Mouse (Mus musculus) heart, embryonic 11.5 days (tissue): Measurements from ENCODE around the gene Cd7. TPM values are rescaled to one million over a fixed set of nuclear protein-coding genes. Genes with fewer than 3 reads are reported as not detected.
"Not testable (repeated sequence)": the region's sequence is repeated elsewhere in the genome, so short reads cannot be mapped to it uniquely, and the experiment has no call there.

ENCODE experiments used
- ATAC-seq: fragments of 200-750 bp; cut with Nextera tagmentation; replicated peaks from 2 replicates; pipeline ENCODE4 v1.8.0; 2017; ENCODE audit warnings: moderate library complexity; ENCODE audit not compliant: insufficient number of reproducible peaks, low FRiP score, low TSS enrichment
- H3K27ac ChIP-seq: fragments of 300-500 bp; sonication (generic); 2 replicates; pipeline ENCODE4 v1.5.1; 2014; ENCODE audit warnings: mild to moderate bottlenecking, low read depth, low read length
- H3K27me3 ChIP-seq: fragments of 300-500 bp; sonication (generic); 2 replicates; pipeline ENCODE4 v1.6.1; 2014; ENCODE audit warnings: mild to moderate bottlenecking, low read length, mixed read lengths; ENCODE audit not compliant: control insufficient read depth, insufficient read depth
- H3K36me3 ChIP-seq: fragments of 300-500 bp; sonication (generic); 2 replicates; pipeline ENCODE4 v1.6.1; 2014; ENCODE audit warnings: mild to moderate bottlenecking, low read length, moderate library complexity, mixed read lengths; ENCODE audit not compliant: control insufficient read depth, insufficient read depth
- H3K4me1 ChIP-seq: fragments of 300-500 bp; sonication (generic); 2 replicates; pipeline ENCODE4 v1.6.1; 2014; ENCODE audit warnings: low read length; ENCODE audit not compliant: control insufficient read depth, insufficient read depth
- H3K4me2 ChIP-seq: fragments of 300-500 bp; sonication (generic); 2 replicates; pipeline ENCODE4 v1.6.1; 2014; ENCODE audit warnings: mild to moderate bottlenecking, moderate library complexity
- H3K4me3 ChIP-seq: fragments of 300-500 bp; sonication (generic); 2 replicates; pipeline ENCODE4 v1.5.1; 2014; ENCODE audit warnings: low read depth, low read length
- H3K9ac ChIP-seq: fragments of 300-500 bp; sonication (generic); 2 replicates; pipeline ENCODE4 v1.6.1; 2014; ENCODE audit warnings: mild to moderate bottlenecking, low read depth, low read length, moderate library complexity
- H3K9me3 ChIP-seq: fragments of 300-500 bp; sonication (generic); replicated peaks from 2 replicates; pipeline ENCODE4 v1.6.1; 2016; ENCODE audit warnings: low read length; ENCODE audit not compliant: control insufficient read depth
- WGBS: fragments of 180-500 bp; shearing (Covaris S2); extraction: QIAGEN DNeasy Blood & Tissue Kit; methylation state at CpG from one replicate; pipeline ENCODE4 v1.1.7; 2014; ENCODE audit not compliant: insufficient replicate concordance; 5-methylcytosine and 5-hydroxymethylcytosine counted together
- polyA plus RNA-seq: library from polyadenylated mRNA; unstranded; fragments of >200 nt; fragmentation: Nextera tagmentation; extraction: Ambion mirVana; gene quantifications from 2 replicates; pipeline ENCODE4 v1.2.1, GENCODE M21; 2014

The Cd7 gene
- polyA plus RNA-seq, 1 experiment from 2014 or later, result not detected

DNA sequence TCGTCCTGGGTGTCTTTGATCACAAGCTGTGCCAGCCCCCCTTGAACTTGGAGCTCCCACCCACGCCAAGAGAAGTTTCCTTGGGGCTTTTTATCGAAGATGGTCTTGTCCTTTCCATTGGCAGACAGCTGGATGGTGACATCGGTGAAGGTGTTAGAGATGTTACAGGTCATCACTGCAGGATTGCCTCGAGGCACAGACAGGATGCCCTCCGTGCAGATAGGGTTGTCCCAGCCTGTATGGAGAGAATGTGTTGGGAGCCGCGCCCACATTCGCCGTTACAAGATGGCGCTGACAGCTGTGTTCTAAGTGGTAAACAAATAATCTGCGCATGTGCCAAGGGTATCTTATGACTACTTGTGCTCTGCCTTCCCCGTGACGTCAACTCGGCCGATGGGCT, 30.4 kb upstream of the Cd7 start:
- not testable (repeated sequence) for H3K9ac ChIP-seq, H3K4me1 ChIP-seq, H3K36me3 ChIP-seq, H3K4me2 ChIP-seq, H3K9me3 ChIP-seq, H3K27ac ChIP-seq, ATAC-seq, H3K4me3 ChIP-seq, H3K27me3 ChIP-seq
- WGBS, result 90% methylated on average over 11 of the region's 16 CpGs

DNA sequence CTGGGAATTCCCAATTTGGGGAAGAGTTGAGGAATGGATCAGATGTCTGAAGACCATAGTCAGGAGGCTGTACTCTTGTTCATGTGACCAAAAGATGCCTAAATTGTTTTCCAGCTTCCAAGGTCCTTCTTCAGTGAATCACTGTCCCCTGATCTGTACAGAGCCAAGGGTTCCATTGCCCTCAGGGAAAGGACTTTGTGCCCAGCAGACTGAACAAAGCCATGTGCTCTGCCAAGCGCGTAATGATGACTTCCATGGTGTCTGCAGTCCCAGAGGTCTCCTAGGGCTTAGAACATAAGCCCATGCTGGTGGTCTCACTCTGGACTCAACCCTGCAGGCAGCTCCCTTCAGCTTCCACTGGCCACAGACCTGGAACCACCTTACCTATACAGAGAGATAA, 28.7 kb upstream of the Cd7 start:
- no peaks in the 10 kb centered on the region for H3K9me3 ChIP-seq
- H3K27ac ChIP-seq, result no peak overlapping the region
- H3K36me3 ChIP-seq, result no peaks in the 10 kb centered on the region
- H3K27me3 ChIP-seq, result no peaks in the 10 kb centered on the region
- H3K9ac ChIP-seq, result no peak overlapping the region
- H3K4me1 ChIP-seq, result no peaks in the 10 kb centered on the region
- WGBS, result 88% methylated on average over 2 of the region's 2 CpGs
- H3K4me3 ChIP-seq, result no peak overlapping the region
- no peak overlapping the region for H3K4me2 ChIP-seq
- ATAC-seq, result no peak

DNA sequence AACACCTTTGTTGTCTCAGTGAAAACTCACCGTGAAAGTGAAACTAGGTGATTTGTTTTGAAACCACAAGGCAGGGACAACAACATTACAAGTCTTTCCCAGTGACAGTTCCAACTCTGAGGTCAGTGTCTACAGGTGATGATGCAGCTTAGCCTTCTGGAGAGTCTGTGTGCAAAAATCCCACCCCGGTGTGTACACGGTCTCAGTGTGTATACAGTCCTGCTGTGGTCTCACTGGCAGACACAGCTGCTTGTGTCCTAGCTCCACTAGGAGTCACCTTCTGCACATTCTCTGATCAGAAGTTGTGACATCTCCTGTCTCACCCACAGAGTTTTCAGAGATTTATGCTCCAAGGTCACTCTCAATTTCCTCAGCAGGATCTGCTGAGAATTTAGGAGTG, 25.0 kb upstream of the Cd7 start:
- Histone ChIP-seq H3K27ac (no peak overlapping the region), H3K4me2 (no peak overlapping the region), H3K9ac (no peak overlapping the region), H3K4me3 (no peak overlapping the region), H3K9me3 (no peaks in the 10 kb centered on the region), H3K27me3 (no peaks in the 10 kb centered on the region), H3K36me3 (no peaks in the 10 kb centered on the region), H3K4me1 (no peaks in the 10 kb centered on the region)
- WGBS, result 80% methylated on average over 3 of the region's 3 CpGs
- no peak for ATAC-seq

DNA sequence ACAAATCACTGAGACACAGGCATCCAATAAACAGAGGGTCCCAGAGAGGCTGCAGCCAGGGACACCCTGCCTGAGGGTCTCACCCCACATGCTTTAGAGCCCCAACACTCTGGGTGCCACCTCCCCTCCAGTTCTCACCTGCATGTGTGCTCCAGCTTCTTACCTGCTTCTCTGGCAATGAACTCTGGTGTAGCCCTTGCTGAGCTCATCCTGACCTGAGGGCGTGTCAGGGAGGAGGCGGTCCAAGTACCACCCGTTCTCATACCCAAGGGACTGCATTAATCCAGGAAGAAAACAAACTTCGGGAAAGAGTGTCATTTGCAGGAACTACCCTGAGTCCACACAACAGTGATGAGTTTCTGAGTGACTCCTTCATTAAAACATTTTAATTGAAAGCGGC, 24.2 kb upstream of the Cd7 start, which contains the start of gene Sectm1b:
Gene Sectm1b, minus strand, starts transcription at position 191 of the 400 bp plus-strand sequence.
- Histone ChIP-seq H3K4me1 (no peaks in the 10 kb centered on the region), H3K36me3 (no peaks in the 10 kb centered on the region)

DNA sequence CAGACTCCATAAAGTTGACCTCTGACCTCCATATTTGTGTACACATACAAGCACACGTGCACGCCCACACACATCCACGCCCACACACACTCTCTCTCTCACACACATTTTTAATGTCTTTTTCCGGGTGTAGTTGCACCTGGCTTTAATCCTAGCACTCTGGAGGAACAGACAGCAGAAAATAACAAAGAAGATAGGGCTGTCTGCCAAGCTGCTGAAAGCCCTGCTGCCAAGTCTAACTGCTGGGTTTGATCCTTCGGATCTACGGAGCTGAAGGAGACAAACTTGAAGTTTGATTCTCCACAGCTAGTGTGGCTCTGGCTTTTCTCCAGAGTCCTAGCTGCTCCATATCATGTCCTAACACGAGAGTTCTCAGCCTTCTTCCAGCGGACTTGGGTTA, 22.4 kb upstream of the Cd7 start:
- Histone ChIP-seq H3K4me1 (no peaks in the 10 kb centered on the region), H3K4me2 (no peak overlapping the region), H3K9me3 (no peaks in the 10 kb centered on the region), H3K36me3 (no peaks in the 10 kb centered on the region), H3K27ac (no peak overlapping the region), H3K27me3 (no peaks in the 10 kb centered on the region), H3K4me3 (no peak overlapping the region), H3K9ac (no peak overlapping the region)
- 65% methylated on average over 8 of the region's 8 CpGs for WGBS
- ATAC-seq, result no peak

More for the DNA sequence above, 24.2 kb upstream of the Cd7 start, which contains the start of gene Sectm1b:
- Histone ChIP-seq H3K9me3 (no peaks in the 10 kb centered on the region), H3K4me2 (no peak within 1 kb of the TSS), H3K9ac (no peak within 1 kb of the TSS), H3K27me3 (no peaks in the 10 kb centered on the region), H3K27ac (no peak within 1 kb of the TSS), H3K4me3 (no peak within 1 kb of the TSS)
- ATAC-seq, result no peak
- WGBS, result 71% methylated on average over 5 of the region's 5 CpGs

DNA sequence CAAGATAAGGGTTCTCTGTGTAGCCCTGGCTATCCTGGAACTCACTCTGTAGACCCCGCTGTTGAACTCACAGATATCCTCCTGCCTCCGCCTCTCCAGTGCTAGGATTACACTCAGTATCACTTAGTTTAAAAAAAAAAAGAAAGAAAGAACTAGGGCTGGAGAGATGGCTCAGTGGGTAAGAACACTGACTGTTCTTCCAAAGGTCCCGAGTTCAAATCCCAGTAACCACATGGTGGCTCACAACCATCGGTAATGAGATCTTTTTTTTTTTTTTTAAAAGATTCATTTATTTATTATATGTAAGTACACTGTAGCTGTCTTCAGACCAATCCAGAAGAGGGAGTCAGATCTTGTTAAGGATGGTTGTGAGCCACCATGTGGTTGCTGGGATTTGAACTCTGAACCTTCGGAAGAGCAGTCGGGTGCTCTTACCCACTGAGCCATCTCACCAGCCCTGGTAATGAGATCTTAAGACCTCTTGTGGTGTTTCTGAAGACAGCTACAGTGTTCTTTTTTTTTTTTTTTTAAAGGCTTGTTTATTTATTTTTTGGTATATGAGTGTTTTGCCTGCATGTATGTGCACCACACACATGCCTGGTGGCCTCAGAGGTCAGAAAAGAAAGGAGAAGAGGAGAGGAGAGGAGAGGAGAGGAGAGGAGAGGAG, 21.3 kb upstream of the Cd7 start:
- H3K36me3 ChIP-seq, H3K9ac ChIP-seq, H3K9me3 ChIP-seq, H3K4me2 ChIP-seq, H3K4me3 ChIP-seq, H3K27ac ChIP-seq, H3K27me3 ChIP-seq, H3K4me1 ChIP-seq, ATAC-seq: not testable (repeated sequence)
- 88% methylated on average over 6 of the region's 6 CpGs for WGBS

DNA sequence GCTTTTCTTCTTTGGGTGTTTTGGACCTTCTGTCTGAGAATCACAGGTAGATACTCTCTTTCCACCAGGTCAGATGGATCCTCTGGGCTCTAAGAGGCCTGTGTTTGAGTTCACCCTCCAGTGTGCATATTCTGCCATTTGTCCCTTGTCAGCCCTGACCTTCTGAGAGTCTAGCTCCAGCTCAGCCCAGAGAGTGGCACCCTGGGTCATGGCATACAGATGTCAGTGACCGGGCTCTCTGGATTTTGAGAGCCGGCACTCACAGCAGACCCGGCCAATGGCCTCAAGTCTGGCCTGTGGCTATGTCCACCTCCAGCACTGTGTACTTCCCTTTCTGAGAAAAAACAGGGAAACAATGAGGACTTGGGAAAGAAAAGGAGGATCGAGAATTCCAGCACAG, 20.3 kb upstream of the Cd7 start:
- Histone ChIP-seq H3K4me3 (no peak overlapping the region), H3K36me3 (no peaks in the 10 kb centered on the region), H3K27ac (no peak overlapping the region), H3K9ac (no peak overlapping the region), H3K9me3 (no peaks in the 10 kb centered on the region), H3K27me3 (peaks cover 5% of the 10 kb centered on the region; the same call in 1 of the 2 replicates), H3K4me1 (no peaks in the 10 kb centered on the region), H3K4me2 (no peak overlapping the region)
- no peak for ATAC-seq
- 82% methylated on average over 4 of the region's 4 CpGs for WGBS

DNA sequence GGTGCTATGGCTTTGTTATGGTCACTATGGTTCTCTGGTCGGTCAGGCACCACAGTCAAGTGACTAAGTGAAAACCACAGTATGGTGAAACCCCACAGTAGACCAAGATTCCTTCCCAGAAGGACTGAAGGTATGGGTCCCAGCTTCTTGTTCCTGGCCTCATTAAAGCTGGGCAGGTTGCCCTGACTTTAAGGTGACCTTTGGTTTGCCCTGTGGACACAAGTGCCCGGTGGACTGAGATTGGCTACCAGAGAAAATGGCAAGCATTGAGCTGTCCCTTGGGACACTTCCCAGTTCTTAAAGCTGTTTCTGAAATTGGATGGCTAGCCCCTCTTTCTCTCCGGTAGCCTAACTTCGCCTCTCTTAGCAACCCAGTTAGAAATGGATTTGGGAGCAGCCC, 19.7 kb upstream of the Cd7 start:
- ATAC-seq, result no peak
- no peak overlapping the region for H3K4me3 ChIP-seq
- H3K36me3 ChIP-seq, result no peaks in the 10 kb centered on the region
- H3K9me3 ChIP-seq, result no peaks in the 10 kb centered on the region
- H3K4me2 ChIP-seq, result no peak overlapping the region
- no peaks in the 10 kb centered on the region for H3K4me1 ChIP-seq
- WGBS, result 83% methylated on average over 4 of the region's 4 CpGs
- peaks cover 6% of the 10 kb centered on the region; the same call in 1 of the 2 replicates for H3K27me3 ChIP-seq
- H3K27ac ChIP-seq, result no peak overlapping the region
- no peak overlapping the region for H3K9ac ChIP-seq

DNA sequence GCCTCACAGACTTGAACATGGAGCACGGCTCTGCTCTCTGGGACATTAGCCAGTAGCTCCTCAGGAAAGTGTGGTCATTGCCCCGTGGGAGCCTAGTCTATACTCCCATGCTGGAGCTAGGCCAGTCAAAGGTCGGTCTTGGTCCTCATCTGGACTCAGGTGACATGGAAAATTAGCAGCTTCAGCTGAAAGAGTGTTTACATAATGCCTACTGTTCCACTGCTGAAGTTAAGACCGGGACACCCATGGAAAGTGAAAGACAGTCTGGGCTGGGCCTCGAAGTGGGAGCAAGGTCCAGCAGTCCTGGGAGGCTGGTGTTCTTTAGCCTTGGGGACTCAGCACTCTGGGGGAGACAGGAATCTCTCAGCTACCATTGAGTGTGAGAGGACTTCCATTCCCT, 18.9 kb upstream of the Cd7 start:
- no peak overlapping the region for H3K4me2 ChIP-seq
- WGBS, result 66% methylated on average over 5 of the region's 5 CpGs
- no peak overlapping the region for H3K9ac ChIP-seq
- no peak overlapping the region for H3K27ac ChIP-seq
- no peak overlapping the region for H3K4me3 ChIP-seq
- no peaks in the 10 kb centered on the region for H3K9me3 ChIP-seq
- no peak for ATAC-seq
- H3K36me3 ChIP-seq, result no peaks in the 10 kb centered on the region
- peaks cover 6% of the 10 kb centered on the region; the same call in 1 of the 2 replicates for H3K27me3 ChIP-seq
- no peaks in the 10 kb centered on the region for H3K4me1 ChIP-seq
